Mouse (Mus musculus): ENCODE measurements around the gene Olfr435.
"Not testable (repeated sequence)": the region's sequence is repeated elsewhere in the genome, so short reads cannot be mapped to it uniquely, and the experiment has no call there.

Olfr435 gene

GRCm38 (mm10) chr6:43196781-43197180 lies at the start of gene Olfr435:
TSS of gene Olfr435 (plus strand) at chr6:43197146.
- DNase-seq, result no peak

DNA sequence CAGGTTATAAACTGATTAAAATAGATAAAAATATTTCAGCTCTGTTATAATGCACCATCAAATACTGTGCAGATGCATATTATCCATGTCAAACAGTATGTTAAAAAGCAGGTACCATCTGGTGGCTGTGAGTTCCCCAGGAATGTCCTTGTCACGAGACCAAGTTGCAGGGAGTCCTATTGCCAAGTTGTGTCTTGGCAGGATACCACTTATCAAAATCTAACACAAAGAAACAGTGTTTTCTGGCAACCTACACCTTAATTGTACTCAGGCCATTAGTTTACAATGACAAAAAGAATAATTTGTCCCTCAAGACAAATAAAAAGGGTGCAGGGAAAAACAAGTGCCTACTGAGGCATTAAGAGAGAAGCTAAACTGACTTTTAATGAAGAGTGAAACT lies 37.4 kb upstream of the Olfr435 start:
- DNase-seq, result no peak

DNA sequence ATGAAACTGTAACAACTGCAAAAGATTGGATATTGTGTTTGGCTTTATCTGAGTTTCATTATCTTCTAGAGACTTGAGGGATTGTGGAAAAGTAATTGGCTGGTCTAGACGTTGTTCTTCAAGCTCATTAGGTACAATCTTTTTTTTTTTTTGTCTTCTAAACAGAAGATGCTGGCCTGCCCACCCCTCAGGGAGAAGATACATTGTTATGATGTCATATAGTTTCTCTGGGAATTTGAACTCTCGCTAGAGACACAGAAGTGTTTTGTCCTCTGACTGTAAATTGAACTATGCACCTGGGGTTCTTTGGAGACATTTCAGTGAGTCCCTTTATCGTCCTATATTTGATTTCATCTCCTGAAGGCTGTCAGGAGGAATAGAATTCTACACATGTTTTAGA lies 34.0 kb upstream of the Olfr435 start, which contains the start of gene Olfr437:
Olfr437 (plus strand) TSS at position 301 of the 400 bp plus-strand sequence.
- no peak for DNase-seq

DNA sequence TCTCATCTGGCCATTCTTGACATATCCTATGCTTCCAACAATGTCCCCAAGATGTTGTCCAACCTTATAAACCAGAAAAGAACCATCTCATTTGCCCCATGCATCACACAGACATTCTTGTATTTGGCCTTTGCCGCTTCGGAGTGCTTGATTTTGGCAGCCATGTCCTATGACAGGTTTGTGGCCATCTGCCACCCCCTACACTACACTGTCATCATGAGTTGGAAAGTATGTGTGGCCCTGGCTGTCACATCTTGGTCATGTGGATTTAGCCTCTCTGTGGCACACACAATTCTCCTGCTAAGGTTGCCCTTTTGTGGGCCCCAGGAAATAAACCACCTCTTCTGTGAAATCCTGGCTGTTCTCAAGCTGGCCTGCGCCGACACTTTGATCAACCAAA lies 29.7 kb upstream of the Olfr435 start:
- no peak for DNase-seq

DNA sequence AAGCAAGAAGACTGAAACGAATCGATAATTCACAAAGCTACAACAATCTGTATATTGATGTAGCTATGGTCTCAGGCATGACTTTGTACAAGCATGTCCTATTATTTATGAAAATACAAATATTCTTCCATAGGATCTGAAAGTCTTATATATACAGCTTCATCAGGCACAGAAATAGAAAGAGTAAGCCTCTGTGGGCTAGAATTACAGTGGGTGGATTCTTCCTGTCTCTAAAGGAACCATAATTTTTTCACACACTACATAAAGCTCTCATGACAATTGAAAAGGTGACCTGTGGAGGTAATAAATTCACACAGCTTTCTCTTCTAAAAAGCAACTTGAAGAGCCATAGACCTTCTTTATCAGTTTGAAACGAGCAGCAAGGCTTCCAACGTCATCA lies 25.1 kb upstream of the Olfr435 start, which contains the start of gene Olfr13:
Olfr13 (plus strand) TSS at position 301 of the 400 bp plus-strand sequence.
- no peak for DNase-seq

DNA sequence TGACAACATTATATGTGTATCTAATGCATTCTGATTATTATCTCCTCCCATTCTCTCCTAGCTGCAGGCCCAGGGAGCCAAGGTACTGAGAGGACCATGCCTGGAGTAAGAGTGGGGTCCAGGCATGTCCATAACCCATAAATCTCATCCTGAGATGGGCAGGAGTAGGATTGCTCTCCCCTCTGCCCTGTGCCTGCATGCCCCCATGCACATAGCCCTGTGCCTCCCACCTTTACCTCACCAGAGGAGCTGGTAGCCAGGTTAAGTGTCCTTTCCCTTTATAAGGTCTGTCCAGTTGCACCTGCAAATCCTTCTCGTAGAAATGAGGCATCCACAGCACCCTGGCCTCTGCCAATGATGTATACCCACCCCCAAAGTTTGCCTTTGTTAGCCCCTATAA lies 18.8 kb upstream of the Olfr435 start:
- DNase-seq, result no peak

- DNase-seq, result no peak
Measured at GRCm38 (mm10) chr6:43178584-43179501, 18.1 kb upstream of the Olfr435 start.

DNA sequence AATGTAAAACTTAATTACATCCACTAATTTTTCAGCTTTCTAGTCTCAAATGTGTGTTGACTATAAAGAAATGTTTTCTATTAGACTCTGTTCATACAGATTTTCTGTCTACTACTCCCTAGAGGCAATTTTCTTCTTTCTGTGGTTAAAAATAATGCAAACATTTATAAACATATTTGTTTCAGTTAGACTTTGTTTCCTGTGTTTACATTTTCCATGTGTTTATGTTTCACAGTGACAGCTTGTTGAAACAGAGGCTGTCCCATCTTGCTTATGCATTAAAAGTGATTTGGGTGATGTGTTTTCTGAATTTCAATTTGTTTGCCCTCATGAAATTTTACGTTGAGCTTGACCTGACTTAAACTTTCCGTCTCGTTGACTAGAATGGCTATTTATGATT lies 6.0 kb upstream of the Olfr435 start:
- no peak for DNase-seq

GRCm38 (mm10) chr6:43198094-43198493 lies 1.1 kb downstream of the Olfr435 start:
- DNase-seq, result no peak

DNA sequence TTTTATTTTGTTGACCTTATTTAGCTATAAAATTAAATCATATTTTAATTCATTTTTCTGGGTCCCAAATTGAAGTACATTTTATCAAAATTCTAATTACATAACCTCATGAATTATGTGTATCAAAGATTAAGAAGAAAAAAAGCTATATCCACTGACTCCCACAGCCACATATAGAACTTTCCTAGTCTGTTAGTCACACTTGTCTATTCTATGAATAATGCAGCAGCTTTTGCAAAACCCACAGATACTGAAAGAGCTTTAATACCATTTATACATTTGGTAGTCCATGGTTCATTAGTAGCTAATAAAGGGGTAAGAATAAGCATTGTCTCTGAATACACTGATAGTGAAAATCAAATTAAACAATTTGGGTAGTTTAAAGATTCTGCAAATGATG lies 5.8 kb downstream of the Olfr435 start:
- DNase-seq, result no peak

- no peak for DNase-seq
Measured at GRCm38 (mm10) chr6:43205355-43205754, 8.4 kb downstream of the Olfr435 start.

DNA sequence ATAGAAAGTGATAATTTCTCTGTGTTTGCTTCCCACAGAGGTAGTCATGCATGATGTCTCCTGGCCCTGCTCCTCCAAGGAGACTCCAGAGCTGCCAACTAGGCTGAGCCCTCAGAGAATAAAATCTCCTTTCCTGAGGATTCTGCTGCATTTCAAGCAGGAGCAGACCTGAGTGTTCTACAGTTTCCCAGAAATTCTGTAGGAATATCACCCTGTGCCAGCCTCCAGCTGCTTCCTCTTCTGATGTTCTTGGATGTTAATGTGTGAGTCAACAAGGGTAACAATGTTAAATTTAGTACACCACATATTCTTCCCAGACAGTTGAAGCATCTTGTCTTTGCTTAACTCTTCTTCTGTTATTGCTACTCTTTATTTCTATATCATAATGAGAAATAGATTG lies 15.9 kb downstream of the Olfr435 start, which contains the start of gene Olfr434:
Olfr434 (plus strand) TSS at position 149 of the 400 bp plus-strand sequence.
- not testable (repeated sequence) for DNase-seq

DNA sequence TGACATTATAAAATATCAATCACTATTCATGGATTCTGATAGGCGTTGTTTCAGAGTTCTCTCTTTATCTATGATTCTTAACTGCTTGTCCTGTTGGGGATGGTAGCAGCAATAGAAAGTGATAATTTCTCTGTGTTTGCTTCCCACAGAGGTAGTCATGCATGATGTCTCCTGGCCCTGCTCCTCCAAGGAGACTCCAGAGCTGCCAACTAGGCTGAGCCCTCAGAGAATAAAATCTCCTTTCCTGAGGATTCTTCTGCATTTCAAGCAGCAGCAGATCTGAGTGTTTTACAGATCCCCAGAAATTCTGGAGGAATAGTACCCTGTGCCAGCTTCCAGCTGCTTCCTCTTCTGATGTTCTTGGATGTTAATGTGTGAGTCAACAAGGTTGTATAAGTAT lies 34.3 kb downstream of the Olfr435 start, which contains the start of gene Olfr47:
Olfr47 (plus strand) TSS at position 275 of the 400 bp plus-strand sequence.
- not testable (repeated sequence) for DNase-seq

GRCm38 (mm10) chr6:43242061-43242460 lies 45.1 kb downstream of the Olfr435 start:
- no peak for DNase-seq

- DNase-seq, result no peak
Measured at GRCm38 (mm10) chr6:43247396-43247795, 50.5 kb downstream of the Olfr435 start.

GRCm38 (mm10) chr6:43252994-43253393 lies 56.0 kb downstream of the Olfr435 start:
- DNase-seq, result no peak

Data from right cerebral cortex, postnatal 4 days (tissue).